Mouse (Mus musculus): ENCODE measurements around the gene Spaca3. TPM values are rescaled to one million over a fixed set of nuclear protein-coding genes. Genes with fewer than 3 reads are reported as not detected.
A peak's percentile ranks its signal among the peaks of the same experiment; 100 is the strongest.

Gene Spaca3
- total RNA-seq, 1 experiment from 2014 or later: not detected

DNA sequence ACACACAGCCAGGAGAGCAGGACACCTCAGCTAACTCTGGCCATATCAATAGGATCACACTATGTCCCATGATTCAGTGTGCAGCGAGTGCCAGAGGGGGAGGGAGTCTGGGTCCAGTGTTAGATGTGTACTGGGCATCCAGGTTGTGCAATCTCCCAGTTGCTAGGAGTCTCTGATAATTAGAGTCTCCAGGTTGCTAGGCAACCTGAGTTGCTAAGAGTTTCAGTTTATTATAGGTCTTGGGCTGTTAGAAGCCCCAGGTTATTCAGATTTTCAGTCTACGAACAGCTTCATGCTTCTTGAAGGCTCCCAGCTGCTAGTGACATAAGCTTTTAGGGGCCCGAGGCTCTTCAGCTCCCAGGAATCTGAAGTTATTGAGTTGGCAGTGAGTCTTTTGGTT lies 5.2 kb upstream of the Spaca3 start:
- no peak for ATAC-seq (replicated peaks in 1 of 2; ENCODE audit: insufficient read depth in 1 of 2, low FRiP score in 2 of 2, low TSS enrichment in 1 of 2, low read depth in 1 of 2, poor library complexity in 2 of 2, severe bottlenecking in 2 of 2)

- no peak for ATAC-seq (replicated peaks in 1 of 2; ENCODE audit: insufficient read depth in 1 of 2, low FRiP score in 2 of 2, low TSS enrichment in 1 of 2, low read depth in 1 of 2, poor library complexity in 2 of 2, severe bottlenecking in 2 of 2)
Observed at GRCm38 (mm10) chr11:80854430-80854829, 3.7 kb upstream of the Spaca3 start.

GRCm38 (mm10) chr11:80854908-80855307 lies 3.3 kb upstream of the Spaca3 start:
- ATAC-seq (replicated peaks in 1 of 2; ENCODE audit: insufficient read depth in 1 of 2, low FRiP score in 2 of 2, low TSS enrichment in 1 of 2, low read depth in 1 of 2, poor library complexity in 2 of 2, severe bottlenecking in 2 of 2): no peak

GRCm38 (mm10) chr11:80856827-80857226 lies 1.3 kb upstream of the Spaca3 start:
- ATAC-seq (replicated peaks in 1 of 2; ENCODE audit: insufficient read depth in 1 of 2, low FRiP score in 2 of 2, low TSS enrichment in 1 of 2, low read depth in 1 of 2, poor library complexity in 2 of 2, severe bottlenecking in 2 of 2): no peak

- ATAC-seq (replicated peaks in 1 of 2; ENCODE audit: insufficient read depth in 1 of 2, low FRiP score in 2 of 2, low TSS enrichment in 1 of 2, low read depth in 1 of 2, poor library complexity in 2 of 2, severe bottlenecking in 2 of 2): no peak
Observed at GRCm38 (mm10) chr11:80862941-80863340, 4.8 kb downstream of the Spaca3 start.

GRCm38 (mm10) chr11:80868039-80868438 lies 9.9 kb downstream of the Spaca3 start:
- no peak for ATAC-seq (replicated peaks in 1 of 2; ENCODE audit: insufficient read depth in 1 of 2, low FRiP score in 2 of 2, low TSS enrichment in 1 of 2, low read depth in 1 of 2, poor library complexity in 2 of 2, severe bottlenecking in 2 of 2)

GRCm38 (mm10) chr11:80872509-80873474 lies 14.6 kb downstream of the Spaca3 start:
- peak; percentile 62 to 71; a peak in 3 of 4 replicates for ATAC-seq (replicated peaks in 1 of 2; ENCODE audit: insufficient read depth in 1 of 2, low FRiP score in 2 of 2, low TSS enrichment in 1 of 2, low read depth in 1 of 2, poor library complexity in 2 of 2, severe bottlenecking in 2 of 2)

GRCm38 (mm10) chr11:80877131-80877651 lies 19.0 kb downstream of the Spaca3 start:
- no peak for ATAC-seq (replicated peaks in 1 of 2; ENCODE audit: insufficient read depth in 1 of 2, low FRiP score in 2 of 2, low TSS enrichment in 1 of 2, low read depth in 1 of 2, poor library complexity in 2 of 2, severe bottlenecking in 2 of 2)

DNA sequence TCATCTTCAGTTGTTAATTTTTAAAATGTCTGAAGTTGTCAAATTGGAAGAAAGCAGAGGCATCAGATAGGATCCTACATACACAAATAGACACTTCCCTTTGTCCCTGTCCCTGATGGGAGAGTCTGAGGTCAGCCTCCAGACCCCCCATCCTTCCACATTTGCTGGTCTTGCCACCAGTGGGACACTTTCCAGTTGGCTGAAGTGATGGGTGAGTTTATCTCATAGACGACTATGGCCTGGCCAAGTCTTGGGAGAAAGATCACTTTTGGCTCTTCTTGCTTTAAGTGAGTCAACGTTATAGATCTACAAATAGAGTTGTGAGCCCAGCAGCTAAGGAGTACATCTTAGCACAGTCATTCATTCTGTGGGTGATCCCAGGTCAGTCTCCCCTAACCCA lies 19.9 kb downstream of the Spaca3 start:
- no peak for ATAC-seq (replicated peaks in 1 of 2; ENCODE audit: insufficient read depth in 1 of 2, low FRiP score in 2 of 2, low TSS enrichment in 1 of 2, low read depth in 1 of 2, poor library complexity in 2 of 2, severe bottlenecking in 2 of 2)

DNA sequence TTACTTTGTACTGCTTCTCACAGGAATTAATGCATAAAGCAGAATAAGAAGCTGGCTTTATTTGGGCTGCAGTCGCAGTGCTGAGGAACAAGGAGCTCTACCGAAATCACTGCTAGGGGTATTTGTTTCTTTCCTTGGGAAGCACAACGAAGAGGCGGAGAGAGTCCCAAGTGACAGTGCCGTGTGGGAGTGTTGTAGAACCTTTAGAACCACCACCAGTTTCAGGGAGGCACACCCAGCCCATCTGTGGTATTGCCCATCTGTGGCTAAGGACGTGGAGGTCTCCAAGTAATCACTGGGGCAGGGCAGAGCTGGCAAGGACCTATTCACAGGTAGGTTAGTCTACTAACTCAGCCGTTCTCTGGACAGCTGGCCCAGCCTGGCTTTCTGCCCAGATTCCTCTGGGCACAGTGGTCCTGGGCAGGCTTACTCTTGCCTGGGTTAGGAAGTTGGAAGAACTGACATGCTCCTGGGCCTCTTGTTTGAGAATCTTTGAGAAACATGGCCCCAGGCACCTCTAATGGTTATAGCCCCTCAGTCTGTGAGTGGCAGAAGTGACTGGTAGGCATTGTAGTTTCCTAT lies 24.2 kb downstream of the Spaca3 start:
- no peak for ATAC-seq (replicated peaks in 1 of 2; ENCODE audit: insufficient read depth in 1 of 2, low FRiP score in 2 of 2, low TSS enrichment in 1 of 2, low read depth in 1 of 2, poor library complexity in 2 of 2, severe bottlenecking in 2 of 2)

DNA sequence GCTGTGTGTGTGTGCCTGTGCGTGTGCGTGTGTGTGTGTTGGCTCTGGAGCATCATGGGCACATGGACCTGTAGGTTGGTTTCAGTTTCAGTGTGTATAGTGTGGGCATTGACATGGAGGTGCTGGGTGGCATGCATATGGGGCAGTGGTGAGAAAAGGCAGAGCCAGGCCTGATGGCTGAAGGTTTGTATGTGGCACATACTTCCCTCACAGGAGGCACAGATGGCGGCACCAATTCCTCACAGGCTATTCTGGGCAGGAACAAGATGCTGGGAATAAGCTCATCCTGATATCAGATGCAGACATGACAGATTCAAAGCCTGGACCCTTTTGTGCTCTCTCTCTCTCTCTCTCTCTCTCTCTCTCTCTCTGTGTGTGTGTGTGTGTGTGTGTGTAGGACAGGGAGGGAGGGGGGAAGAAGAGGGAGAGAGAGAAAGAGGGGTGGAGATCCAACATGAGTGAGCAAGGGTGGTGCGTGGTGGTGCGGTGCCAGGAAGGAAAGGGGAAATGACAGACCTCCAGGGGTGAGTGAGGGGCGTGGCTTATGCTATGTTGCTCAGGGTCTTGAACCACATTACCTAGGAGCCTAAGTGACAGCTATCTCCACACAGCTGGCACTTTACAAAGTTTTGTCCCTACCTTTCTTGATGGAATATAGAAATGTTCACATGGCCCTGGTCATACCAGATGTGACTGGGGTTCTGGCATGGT lies 26.5 kb downstream of the Spaca3 start:
- ATAC-seq (replicated peaks in 1 of 2; ENCODE audit: insufficient read depth in 1 of 2, low FRiP score in 2 of 2, low TSS enrichment in 1 of 2, low read depth in 1 of 2, poor library complexity in 2 of 2, severe bottlenecking in 2 of 2): no peak

DNA sequence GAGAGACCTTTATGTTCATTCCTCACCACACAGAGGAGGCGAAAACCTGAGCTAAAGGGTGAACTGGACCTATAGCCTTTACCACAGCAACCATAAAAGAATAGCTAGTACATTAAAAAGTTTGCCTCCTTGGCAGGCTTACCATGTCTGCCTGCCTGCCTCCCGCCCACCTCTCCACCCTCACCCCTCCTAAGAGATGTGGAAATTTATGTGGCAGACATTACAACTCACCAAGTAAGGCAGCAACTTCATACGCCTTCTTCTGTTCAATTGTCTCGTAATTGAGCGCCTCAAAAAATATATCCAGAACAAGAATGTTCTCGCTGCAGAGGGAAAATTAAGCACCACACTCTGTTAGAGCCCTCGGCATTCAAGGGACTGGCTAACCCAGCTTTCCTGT lies 28.2 kb downstream of the Spaca3 start:
- ATAC-seq (replicated peaks in 1 of 2; ENCODE audit: insufficient read depth in 1 of 2, low FRiP score in 2 of 2, low TSS enrichment in 1 of 2, low read depth in 1 of 2, poor library complexity in 2 of 2, severe bottlenecking in 2 of 2): no peak

- ATAC-seq (replicated peaks in 1 of 2; ENCODE audit: insufficient read depth in 1 of 2, low FRiP score in 2 of 2, low TSS enrichment in 1 of 2, low read depth in 1 of 2, poor library complexity in 2 of 2, severe bottlenecking in 2 of 2): no peak
Observed at GRCm38 (mm10) chr11:80887021-80887420, 28.9 kb downstream of the Spaca3 start.

DNA sequence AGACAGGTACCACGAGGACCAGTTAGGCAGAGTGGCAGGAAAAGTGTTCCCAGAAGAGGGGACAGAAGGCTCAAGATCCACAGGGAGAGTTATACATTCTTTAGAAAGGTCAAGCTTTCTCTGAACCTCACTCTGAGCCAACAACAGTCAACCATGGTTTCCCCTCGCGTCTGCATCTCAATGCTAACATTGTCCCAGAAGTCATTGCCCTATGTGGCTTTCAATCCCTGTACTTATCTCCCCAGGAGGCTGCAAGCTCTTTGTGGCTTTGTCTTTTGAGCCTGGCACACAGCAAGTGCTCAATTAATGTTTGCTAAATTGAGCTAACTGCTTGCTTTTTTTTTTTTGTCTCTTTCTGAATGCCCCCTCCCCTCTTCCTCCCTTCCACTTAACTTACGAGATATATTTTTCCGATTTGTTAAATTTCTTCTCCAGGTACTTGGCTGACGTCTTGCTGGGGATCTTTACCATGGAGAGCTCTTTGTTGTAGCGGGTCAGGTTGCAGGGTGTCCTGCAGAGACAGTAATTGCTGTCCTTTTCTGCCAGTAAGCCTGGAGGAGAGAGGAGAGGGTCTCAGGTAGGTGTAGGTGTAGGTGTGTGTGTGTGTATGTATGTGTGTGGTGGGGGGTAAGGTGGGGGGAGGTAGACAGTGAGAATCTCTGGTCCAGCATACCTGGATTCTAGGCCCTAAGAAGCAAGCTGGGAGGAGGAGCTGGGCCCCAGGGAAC lies 31.3 kb downstream of the Spaca3 start:
- no peak for ATAC-seq (replicated peaks in 1 of 2; ENCODE audit: insufficient read depth in 1 of 2, low FRiP score in 2 of 2, low TSS enrichment in 1 of 2, low read depth in 1 of 2, poor library complexity in 2 of 2, severe bottlenecking in 2 of 2)

DNA sequence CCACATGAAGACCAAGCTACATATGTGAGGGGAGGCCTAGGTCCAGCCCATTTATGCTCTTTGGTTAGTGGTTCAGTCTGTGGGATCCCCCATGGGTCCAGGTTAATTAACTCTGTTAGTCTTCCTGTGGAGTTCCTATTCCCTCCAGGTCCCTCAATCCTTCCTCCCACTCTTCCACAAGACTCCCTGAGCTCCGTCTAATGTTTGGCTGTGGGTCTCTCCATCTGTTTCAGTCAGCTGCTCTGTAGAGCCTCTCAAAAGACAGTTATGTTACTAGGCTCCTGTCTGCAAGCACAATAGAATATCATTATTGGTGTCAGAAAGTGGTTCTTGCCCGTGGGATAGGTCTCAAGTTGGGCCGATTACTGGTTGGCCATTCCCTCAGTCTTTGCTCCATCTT lies 37.7 kb downstream of the Spaca3 start:
- no peak for ATAC-seq (replicated peaks in 1 of 2; ENCODE audit: insufficient read depth in 1 of 2, low FRiP score in 2 of 2, low TSS enrichment in 1 of 2, low read depth in 1 of 2, poor library complexity in 2 of 2, severe bottlenecking in 2 of 2)

DNA sequence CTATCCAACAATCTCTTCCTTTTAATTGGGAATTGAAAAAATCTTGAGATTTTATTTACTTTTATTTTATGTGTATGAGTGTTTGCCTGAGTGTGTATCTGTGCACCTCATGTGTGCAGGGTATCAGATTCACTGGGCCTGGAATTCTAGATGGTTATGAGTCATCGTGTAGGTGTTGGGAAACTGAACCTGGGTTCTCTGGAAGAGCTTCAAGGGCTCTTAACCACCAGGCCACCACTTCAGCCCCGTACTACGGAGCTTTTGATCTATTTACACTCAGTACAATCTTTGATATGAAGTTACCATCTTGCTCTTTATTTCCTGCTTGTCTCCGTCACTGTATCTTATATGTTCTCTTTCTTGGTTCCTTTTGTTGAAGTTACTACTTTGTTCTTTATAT lies 42.4 kb downstream of the Spaca3 start:
- no peak for ATAC-seq (replicated peaks in 1 of 2; ENCODE audit: insufficient read depth in 1 of 2, low FRiP score in 2 of 2, low TSS enrichment in 1 of 2, low read depth in 1 of 2, poor library complexity in 2 of 2, severe bottlenecking in 2 of 2)

GRCm38 (mm10) chr11:80902664-80903063 lies 44.5 kb downstream of the Spaca3 start:
- ATAC-seq (replicated peaks in 1 of 2; ENCODE audit: insufficient read depth in 1 of 2, low FRiP score in 2 of 2, low TSS enrichment in 1 of 2, low read depth in 1 of 2, poor library complexity in 2 of 2, severe bottlenecking in 2 of 2): no peak

All from hematopoietic stem cell, adult 5-6 weeks (primary cell).